Mouse (Mus musculus) adrenal gland, postnatal 36 days (tissue): Measurements from ENCODE around the gene Tacc2. TPM values are rescaled to one million over a fixed set of nuclear protein-coding genes. Genes with fewer than 3 reads are reported as not detected.
"Not testable (repeated sequence)": the region's sequence is repeated elsewhere in the genome, so short reads cannot be mapped to it uniquely, and the experiment has no call there.

ENCODE experiments used
- DNase-seq, 2 experiments: peaks; one replicate each; pipeline ENCODE4 v3.0.0; 2021; ENCODE audit warnings: mixed read lengths in 1 of 2
- long read RNA-seq, 2 experiments: library from polyadenylated mRNA; stranded (forward); transcript quantifications; one replicate each; pipeline ENCODE4 v2.0.0; 2021; ENCODE audit warnings: borderline sequencing depth in 2 of 2
- total RNA-seq, 2 experiments: library from RNA; stranded (reverse); gene quantifications; 2 replicates each; pipeline ENCODE4 v1.2.3; 2021

Gene Tacc2
- total RNA-seq: 10 to 100 TPM; 26.6 to 35.5 TPM
- long read RNA-seq, experiment 1, partial matches to known transcripts: 6 of 10 reads
- long read RNA-seq, experiment 1, other reads (novel, unspliced or antisense): 4 of 10 reads
- long read RNA-seq, experiment 2, partial matches to known transcripts: 3 of 7 reads
- long read RNA-seq, experiment 2, other reads (novel, unspliced or antisense): 4 of 7 reads

DNA sequence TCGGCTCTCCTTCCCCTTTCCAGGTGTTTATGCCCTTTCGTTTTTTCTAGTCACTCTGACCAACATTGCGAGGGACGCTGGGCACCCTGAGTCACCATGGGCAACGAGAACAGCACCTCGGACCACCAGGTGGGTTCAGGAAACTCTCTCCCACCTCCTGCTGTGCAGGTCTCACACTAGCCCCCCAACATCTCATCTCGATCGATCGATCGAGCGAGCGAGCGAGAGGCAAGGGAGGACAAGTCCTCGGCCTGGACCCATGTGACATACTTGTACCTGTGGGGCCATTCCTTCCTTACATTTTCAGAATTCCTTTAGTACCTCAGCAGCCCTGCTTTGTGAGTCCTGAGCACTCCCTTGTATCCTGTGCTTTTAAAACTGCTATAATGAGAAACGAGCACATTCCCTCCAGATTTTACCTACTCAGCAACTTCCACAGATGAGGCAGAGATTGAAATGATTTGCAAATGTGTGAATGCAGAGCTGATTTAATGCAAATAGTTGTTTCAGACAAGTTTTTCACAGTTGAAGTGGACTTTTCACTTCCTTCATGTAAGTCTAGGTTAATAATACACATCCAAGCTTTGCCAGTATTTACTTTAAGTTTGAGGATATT, at the start of gene Tacc2:
Tacc2 (plus strand) TSS at position 51 of the 616 bp plus-strand sequence.
- no peak for DNase-seq

DNA sequence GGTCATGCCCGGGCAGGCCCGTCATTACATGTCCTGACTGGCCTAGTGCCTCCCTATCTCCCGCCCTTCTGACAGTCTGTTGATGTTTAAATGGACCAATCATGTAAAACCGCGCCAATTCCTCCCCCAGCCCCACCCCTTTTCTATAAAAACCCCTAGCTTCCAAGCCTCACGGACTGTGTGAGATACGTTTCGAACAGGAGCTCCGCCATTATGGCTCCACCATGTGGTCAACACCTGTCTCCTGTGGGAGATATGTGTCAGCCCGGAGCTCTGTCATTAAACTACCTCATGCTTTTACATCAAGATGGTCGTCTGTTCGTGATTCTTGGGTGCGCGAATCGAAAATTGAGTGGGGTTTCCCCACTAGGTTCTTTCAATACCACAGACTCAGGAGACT, 46.1 kb upstream of the Tacc2 start:
- DNase-seq: not testable (repeated sequence)

DNA sequence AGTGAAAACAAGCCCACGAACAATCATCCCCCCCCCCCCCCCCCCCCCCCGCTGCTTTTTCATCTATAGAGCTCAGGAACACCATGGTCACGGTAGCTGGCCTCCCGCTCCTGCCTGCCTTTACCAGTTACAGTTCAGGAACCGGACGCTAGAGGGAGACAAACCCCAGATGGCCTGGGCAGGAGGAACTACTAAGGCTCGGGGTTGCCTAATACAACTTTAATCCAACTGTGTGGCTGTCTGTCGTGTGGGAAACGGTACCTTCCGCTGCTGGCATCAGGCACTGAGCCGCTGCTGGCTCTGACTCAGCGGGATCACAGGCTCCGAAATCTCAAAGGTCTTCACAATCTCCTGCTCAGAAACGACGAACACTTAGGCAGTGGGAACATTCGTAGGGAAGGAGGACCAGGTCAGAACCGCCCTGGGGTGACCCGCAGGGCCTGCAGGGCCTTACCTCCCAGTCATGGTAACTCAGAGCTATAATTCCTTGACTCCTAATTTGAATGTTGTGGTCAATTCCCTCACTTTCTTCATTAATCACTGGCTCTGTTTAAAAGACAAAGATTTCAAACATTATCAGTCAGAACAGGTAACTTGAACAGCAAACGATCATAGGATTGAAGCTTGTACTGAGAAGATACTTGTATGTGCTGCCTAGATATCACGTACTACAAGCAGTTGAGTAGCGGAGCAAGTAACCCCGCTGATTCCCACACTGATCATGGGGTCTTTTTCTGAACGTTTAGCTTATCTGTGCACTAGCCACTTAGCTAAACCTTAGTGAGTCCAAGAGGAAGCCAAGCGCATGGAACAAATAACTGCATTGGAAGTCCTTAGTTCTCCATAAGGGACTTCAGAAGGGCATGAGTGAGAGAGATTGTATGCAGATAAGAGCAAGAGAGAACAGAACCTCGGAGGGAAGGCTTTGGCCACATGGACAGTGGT, 43.6 kb upstream of the Tacc2 start:
- DNase-seq: peak; percentile 93

DNA sequence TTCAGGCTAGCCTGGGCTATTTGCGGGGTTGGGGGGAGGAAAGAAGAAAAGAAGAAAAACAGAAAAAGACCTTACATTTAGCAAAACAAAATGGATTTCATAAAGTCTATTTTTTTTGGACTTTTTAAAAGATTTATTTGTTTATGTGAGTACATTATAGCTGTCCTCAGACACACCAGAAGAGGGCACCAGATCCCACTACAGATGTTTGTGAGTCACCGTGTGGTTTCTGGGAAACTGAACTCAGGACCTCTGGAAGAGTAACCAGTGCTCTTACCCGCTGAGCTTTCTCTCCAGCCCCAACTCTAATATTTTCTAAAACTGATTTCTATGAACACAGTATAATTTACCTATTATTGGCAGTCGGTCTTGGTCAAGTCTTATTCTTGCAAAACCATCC, 42.1 kb upstream of the Tacc2 start:
- no peak for DNase-seq

DNA sequence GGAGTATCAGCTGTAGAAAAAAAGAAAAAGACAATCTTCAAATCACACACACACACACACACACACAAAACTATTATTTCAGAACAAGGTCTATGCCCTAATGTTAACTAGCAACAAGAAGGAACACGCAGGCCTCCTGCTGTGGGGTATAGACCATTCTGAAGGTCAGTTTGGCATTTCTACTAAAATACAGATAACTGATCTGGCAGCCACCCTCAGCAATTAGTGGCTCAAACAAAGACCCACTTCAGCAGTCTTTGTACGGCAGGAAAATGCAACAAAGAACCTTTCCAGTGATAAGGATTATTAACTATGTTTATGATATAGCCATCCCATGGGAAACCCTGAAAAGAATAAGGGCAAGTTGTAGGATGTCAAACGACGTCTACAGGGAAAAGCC, 40.2 kb upstream of the Tacc2 start:
- DNase-seq: no peak

DNA sequence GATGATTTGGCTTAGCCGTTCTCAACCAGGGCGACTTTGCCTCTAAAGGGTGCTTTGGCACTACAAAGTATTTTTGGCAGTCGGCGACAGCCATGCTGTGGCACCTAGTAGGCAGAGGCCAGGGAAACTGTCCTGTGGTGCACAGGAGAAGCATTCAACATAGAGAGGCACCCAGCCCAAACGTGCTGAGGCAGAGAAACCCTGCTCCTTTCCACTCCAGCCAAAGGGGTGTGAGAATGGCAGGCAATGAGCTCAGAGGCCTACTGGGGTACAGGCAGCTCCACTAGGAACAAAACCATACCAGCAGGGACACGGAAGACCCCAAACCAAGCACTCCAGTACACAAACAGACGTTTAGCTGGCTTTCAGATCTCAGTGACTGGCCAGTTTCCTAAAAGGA, 37.1 kb upstream of the Tacc2 start:
- no peak for DNase-seq

DNA sequence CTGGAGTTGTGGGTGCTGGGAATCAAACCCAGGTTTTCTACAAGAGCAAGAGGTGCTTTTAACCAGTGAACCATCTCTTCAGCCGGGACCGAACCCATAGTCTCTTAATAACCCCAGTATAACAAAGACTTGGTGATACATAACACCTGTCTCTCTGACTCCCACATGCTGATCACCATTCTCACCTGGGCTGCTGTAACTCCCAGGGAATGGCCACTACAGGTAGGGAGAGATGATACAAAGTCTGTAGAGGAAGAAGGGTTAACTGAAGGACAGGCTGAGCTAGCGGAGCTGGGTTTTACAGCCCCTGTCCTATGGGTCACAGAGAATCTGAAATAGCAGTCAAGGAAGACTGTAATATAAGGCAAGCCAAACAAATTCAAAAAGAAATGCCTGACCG, 34.1 kb upstream of the Tacc2 start:
- DNase-seq: no peak

DNA sequence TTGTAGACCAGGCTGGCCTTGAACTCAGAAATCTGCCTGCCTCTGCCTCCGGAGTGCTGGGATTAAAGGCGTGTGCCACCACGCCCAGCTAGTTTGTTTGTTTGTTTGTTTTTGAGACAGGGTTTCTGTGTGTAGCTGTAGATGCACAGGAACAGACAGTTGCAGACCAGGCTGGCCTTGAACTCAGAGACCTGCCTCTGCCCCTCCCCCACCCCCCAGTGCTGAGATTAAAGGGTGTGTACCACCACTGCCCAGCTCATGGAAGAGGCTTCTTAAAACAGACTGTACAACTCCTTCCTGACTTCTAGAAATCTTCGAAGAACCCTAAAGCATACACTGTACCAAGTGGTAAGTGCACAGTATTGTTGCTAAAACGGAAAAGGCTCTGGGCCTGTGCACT, 31.8 kb upstream of the Tacc2 start:
- no peak for DNase-seq

DNA sequence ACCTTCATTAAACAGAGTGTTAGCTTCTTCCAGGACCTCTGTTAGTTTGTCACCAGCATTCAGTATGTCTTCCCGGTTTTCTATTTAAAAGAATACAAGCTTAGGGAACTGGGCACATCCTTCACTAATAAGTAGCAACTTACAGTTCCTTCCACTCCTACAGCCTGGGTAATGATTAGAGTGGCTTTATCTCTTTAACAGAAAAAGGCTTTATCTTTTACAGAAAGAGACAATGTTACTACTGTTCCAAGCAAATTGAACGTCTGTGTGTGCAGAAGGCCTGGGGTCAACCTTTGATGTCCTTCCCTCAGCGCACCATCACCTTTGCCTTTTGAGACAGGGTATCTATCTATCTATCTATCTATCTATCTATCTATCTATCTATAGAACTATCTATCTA, 31.3 kb upstream of the Tacc2 start:
- DNase-seq: no peak

DNA sequence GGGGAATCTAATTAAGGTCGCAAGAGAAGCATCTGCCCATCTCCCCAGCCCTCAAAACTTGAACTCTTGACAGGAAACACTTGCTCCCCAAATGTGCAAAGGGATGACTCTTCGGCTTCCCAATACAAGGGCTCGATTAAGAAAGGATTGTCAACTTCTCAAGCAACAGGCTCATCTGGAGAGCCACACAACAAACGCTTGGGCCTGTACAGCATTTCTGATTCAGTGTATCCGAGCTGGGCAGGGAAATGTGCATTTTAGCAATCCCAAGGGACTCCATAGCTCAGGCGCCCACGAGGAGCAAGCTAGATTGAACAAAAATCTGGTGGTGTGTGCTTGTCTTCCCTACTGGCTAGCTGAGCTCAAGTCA, 30.8 kb upstream of the Tacc2 start:
- DNase-seq: no peak

DNA sequence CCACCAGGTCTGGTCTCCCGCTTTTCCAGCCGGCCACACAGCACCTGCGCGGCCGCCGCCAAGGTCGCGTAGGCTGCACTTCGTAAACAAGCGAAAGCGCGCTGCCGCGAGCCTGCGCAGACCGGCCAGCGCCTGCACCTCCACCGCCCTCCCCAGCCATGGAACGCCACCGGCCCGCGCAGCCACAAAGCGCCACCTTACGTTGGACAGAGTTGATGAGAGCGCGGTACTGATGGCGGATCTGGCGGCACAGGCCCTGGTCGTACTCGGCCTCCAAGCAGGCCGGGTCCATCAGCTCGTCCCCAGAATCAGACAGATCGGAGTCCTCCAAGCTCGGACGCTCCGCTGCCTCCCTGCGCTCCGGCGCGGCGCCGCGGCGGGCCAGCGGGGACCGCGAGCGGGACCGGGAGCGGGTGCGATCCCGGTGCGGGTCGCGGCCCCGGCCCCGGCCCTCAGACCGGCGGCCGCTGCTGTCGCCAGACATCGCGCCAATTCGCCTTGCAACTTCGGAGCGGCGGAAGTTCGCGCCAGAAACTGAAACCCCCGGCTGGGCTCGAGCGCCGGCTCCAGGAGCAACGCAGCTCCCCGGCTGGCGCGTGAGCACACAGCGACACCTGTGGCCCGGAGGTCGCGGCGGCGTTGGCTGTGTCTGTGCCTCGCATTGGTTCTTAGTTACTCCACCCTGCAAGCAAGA, 30.3 kb upstream of the Tacc2 start:
- DNase-seq: peak; percentile 95 to 96

DNA sequence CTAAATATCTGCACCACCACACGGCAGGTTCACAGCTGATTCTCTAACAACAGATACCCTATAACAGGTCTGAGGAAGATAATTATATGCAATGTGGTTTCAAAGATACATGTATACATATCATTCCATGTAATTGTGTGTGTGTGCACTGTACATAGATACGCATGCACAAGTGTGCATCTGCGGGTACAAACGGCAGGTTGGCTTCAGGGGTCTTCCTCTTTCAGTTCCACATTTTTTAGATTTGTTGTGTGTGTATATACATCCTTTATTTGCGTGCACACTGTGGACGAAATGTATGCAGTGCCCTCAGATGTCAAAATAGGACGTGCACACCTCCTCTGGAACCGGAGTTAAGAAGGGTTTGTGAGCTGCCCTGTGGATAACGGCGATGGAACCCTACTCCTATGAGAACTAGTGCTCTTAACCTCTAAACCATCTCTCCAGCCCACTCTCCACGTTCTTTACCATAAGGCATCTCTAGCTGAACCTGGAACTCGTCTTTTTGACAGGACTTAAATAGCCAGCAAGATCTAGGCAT, 29.5 kb upstream of the Tacc2 start:
- no peak for DNase-seq

DNA sequence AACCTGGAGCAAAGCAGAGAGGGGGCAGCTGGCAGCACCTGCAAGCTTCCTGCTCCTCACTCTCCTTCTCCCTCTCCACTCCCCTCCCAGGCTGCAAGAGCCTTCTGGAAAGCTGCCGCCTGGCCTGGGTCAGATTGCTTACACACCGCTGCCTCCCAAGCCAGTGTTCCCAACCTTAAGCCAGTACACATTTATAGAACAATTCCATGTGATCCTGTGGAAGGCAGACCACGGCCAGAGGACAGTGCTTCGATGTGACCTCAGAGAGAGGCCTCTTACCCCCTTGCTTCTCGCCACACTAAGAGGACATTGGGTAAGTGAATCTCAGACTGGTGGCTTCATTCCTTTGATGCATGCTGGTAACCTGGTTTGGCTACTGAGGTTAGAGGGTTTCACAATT, 24.5 kb upstream of the Tacc2 start:
- DNase-seq: no peak

DNA sequence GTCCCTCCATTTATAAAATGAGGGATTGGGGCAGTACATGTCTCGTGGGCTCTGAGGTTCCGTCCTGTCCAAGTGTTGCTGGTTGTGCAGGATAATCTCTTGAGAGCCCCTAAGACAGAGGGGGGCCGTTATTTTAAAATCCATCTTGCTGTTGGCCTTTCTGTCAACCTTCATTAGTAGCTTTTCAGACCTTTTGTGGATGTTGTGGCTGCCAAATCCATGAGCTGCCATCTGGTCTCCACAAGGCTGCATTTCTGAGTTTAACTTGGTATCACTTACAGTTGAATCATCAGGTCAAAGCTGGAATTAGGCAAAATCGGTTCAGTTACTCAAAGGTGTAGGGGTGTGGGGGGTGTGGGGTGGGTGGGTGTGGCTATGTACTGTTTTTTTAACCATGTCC, 23.9 kb upstream of the Tacc2 start:
- no peak for DNase-seq

DNA sequence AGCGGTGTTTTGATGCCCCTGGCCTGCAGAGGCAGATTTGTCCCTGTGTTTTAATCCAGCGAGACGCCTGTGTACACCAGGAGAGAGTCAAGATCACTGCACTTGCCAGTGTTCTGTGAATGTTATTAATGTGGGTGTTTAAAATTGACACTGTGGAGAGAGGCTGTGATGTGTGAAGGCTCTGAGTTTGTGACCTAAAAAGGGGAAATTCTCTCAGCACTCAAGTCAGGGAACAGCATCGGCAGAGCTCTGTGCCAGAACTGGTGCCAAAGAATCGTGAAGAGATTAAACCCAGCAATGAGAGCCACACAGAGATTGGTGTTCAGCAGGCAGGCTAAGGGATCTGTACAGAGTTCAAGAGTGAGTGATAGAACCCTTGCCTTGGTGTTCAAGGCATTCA, 21.6 kb upstream of the Tacc2 start:
- no peak for DNase-seq

DNA sequence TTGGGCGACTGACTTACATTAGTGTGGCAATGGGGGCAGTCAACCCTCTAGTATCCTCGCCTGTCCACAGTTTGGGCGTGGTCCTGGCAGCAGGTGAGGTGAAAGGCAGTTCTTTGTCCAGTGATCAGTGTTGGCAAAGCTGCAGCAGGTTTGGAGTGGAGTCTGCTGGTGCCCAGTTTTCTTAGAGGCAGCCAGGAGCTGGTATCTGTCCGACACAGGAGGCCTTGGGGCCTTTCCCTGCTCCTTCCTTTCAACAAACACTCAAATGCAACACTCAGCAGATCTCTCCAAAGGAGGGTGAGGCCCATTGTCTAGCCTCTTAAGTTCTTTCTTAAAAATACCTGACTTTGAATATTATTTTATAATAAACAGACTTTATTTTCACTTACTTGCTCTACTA, 18.6 kb upstream of the Tacc2 start:
- DNase-seq: no peak

DNA sequence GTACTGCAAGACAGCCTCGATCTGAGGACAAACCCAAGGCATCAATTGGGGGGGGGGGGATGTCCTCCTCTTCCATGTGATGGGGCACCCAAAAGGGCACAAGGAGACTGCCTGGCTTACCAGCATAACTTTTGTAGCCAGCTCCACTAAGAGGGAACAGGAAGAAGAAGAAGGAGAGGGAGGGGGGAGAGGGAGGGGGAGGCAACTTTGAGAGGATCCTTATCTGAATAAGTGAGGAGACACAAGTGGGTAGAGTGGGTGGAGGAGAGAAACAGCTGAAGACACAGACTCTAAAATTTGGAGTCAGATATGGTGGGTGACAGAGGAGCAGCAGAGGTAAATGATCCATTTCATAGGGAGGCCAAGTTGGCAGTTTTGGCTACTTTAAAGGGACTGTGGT, 16.3 kb upstream of the Tacc2 start:
- DNase-seq: no peak

DNA sequence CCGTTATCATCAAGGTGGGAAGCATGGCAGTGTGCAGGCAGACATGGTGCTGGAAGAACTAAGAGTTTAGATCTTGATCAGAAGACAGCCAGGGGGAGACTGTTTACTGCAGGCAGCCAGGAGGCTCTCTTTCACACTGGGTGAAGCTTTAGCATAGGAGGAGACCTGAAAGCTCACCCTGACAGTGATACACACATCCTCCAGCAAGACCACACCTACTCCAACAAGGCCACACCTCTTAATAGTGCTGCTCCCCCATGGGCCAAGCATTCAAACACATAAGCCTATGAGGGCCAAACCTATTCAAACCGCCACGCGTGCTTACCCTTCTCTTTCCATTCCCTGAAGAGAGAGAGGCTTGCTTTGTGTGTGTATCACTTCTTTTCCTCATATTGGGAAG, 14.0 kb upstream of the Tacc2 start:
- no peak for DNase-seq

DNA sequence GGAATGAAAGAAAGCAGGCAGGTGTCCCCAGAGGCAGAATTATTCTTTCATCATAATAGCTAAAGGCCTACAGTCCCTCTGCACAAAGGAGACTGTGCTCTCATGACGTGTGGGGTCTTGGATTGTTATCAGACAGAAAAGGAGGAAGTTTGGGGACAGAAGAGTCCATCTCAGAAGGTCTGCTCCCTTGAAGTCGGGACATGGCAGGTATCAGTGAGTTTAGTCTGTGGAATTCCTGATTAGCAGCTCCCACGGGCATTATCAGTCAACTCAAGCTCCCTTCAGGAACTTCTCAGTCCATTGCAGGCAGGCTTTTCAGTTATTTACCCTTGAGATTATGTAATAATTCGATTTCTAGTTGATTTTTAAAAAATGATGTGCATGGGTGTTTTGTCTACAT, 13.4 kb upstream of the Tacc2 start:
- DNase-seq: no peak

DNA sequence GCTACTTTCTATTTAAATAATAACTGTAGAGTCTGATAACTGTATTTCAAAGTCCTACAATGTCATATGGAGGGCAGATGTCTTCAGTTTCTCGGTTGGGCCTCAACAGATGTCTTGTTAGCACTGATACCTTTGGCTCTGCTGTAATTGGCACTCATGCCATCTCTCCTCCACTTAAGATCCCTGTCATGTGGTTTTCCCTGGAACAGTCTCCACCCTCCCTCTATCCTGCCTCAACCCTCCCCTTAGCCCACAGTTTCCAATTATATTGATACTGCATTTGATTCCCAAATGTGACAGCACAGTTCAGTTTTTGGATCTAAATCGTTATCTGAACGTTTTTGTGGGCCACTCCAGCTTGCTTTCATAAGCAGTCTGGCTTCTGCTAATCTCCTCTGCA, 12.6 kb upstream of the Tacc2 start:
- DNase-seq: no peak

DNA sequence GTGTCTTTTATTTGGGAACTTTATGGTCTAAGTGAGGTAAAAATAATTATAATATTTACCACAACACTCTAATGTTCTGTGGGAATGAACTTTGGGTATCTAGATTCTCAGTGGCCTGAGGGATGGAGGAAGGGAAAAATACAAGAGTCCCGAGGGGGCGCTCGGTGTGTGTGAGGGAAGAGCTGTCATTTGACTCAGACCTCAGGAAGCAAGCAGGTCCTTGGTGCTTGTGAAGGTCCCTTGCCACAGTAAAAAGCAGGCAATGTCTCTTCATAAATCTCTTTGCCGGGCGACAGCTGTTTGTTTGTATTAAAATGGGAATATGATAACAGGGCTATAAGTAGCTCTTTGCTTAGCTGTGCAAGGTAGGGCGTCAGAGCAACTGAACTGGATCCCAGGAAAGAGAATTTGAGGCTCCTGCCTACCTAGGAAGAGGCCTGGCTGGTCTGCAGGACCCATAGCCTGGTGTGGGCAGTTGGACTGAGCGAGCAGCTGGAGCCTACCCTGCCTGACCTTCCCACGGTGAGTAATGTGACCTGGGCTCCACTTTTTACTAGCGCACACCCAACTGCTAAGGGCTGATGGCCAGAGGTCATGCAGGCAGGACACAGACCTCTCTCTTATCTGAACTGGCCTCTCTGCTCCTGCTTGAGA, 8.3 kb upstream of the Tacc2 start:
- DNase-seq: peak; percentile 59 to 69

DNA sequence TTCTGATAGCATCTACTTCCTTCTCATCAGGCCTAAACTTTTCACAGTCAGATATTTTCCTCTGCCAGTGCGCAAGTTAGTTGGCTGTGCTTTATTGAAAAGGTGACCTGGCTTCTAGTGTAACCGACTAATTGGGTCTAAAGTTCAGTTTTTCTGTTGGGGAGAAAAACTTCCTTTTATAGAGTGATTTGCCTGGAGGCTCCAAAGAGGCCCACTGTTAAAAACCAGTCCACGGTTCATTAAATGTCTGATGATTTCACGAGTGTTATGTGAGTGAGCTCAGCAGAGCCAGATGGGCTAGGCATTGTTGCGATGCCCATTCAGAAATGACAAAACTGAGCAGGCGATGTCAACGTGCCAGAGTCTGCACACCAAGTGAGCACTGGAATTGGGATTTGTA, 6.8 kb upstream of the Tacc2 start:
- no peak for DNase-seq
